ENCODE assay signal across 13 mouse cellular contexts in the genomic region with DNA sequence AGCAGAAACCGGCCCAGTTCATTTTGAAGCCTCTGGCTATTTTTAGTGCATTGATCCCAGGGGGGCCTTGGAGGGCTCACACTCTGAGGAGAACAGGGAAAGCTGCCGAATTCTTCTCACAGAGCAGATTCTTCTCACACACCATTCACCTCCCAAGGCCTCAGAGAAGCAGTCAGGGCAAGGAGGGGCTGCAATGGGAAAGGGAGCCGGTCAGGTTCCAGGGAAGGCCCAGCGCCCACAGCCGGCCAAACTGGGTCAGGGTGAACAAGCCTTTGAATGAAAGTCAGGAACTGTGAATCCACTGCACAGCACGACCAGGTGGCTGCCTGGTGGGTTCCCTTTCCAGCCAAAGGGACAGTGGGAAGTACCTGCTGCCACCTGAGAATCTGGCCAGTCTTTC. TPM values are rescaled to one million over a fixed set of nuclear protein-coding genes. Genes with fewer than 3 reads are reported as not detected.
DNase-seq lines count a peak whose midpoint lies in the region; ATAC-seq and TF ChIP-seq lines count a peak whose summit lies in the region.
"Had no signal": no experiment of that assay in that cellular context is flagged by ENCODE, and none has a peak within 500 bp of the region (broad histone marks: within the 10 kb centered on the region; RNA-seq: fewer than 3 reads in every experiment).

No protein-coding gene starts in this region.

- H3K4me3 ChIP-seq in heart, embryonic 13.5 days: no peak overlapping the region
- no peak overlapping the region for H3K4me3 ChIP-seq in left cerebral cortex, adult 2 months
- H3K4me3 ChIP-seq in stomach, postnatal 0 days (ENCODE audit: low read depth, low read length): no peak overlapping the region
- H3K4me3 ChIP-seq: limb, embryonic 12.5 days; midbrain, embryonic 15.5 days had no signal

- peak; percentile 10 for DNase-seq in gastrocnemius, postnatal 14 days
- DNase-seq in gastrocnemius, postnatal 4 days (ENCODE audit: low spot score in 2 of 2): no peak
- peak; percentile 88 for DNase-seq in cerebellum, adult 11 months
- DNase-seq in cerebellum, postnatal 25 days: peak; percentile 92
- DNase-seq in left cerebral cortex, adult 2 months (ENCODE audit: extremely low spot score in 1 of 2, low spot score in 2 of 2): no peak
- no peak for DNase-seq in stomach, postnatal 0 days (ENCODE audit: low spot score)
- DNase-seq: forebrain, postnatal 0 days; kidney, postnatal 10 days had no signal

- ATAC-seq in heart, embryonic 13.5 days (ENCODE audit: extremely low read depth, insufficient number of reproducible peaks, low FRiP score, low TSS enrichment): no peak
- no peak for ATAC-seq in stomach, postnatal 0 days (ENCODE audit: low FRiP score, low TSS enrichment)
- ATAC-seq in monocyte, adult 5-6 weeks (replicated peaks; ENCODE audit: insufficient number of reproducible peaks, low FRiP score, low TSS enrichment, poor library complexity, severe bottlenecking): no peak
- ATAC-seq: forebrain, postnatal 0 days; inflammation-experienced regulatory T-cells, adult 6 months; midbrain, embryonic 15.5 days had no signal

- no peak for TF ChIP-seq CTCF in left cerebral cortex, adult 2 months (IDR thresholded peaks at IDR 0.05)
- TF ChIP-seq CTCF in stomach, postnatal 0 days (IDR thresholded peaks at IDR 0.05; ENCODE audit: low read depth): no peak

- no peak for TF ChIP-seq EP300 in stomach, postnatal 0 days (optimal IDR thresholded peaks at IDR 0.05)

- H3K36me3 ChIP-seq in heart, embryonic 13.5 days: no peaks in the 10 kb centered on the region
- H3K36me3 ChIP-seq in stomach, postnatal 0 days (ENCODE audit: control insufficient read depth, insufficient read depth, low read length): no peaks in the 10 kb centered on the region
- H3K36me3 ChIP-seq: limb, embryonic 12.5 days; midbrain, embryonic 15.5 days had no signal

- 31% methylated on average over 6 of the region's 6 CpGs for WGBS in heart, embryonic 13.5 days
- WGBS in stomach, postnatal 0 days: 49% methylated on average over 6 of the region's 6 CpGs

- 0 out of 2 replicates have a peak overlapping the region, but pooled peaks have one; percentile 12 for H3K27ac ChIP-seq in heart, embryonic 13.5 days (replicated peaks)
- no peak overlapping the region for H3K27ac ChIP-seq in left cerebral cortex, adult 2 months
- H3K27ac ChIP-seq in stomach, postnatal 0 days (replicated peaks): no peak overlapping the region
- H3K27ac ChIP-seq: limb, embryonic 12.5 days; midbrain, embryonic 15.5 days had no signal

- H3K27me3 ChIP-seq in heart, embryonic 13.5 days (replicated peaks): no peaks in the 10 kb centered on the region
- H3K27me3 ChIP-seq in stomach, postnatal 0 days (ENCODE audit: control insufficient read depth, insufficient read depth, low read length): no peaks in the 10 kb centered on the region
- H3K27me3 ChIP-seq: limb, embryonic 12.5 days; midbrain, embryonic 15.5 days had no signal

- intact Hi-C loops in gastrocnemius, postnatal 14 days (cut with DNase I; ENCODE audit: low total_unique reads): no loop called here
- intact Hi-C loops in left cerebral cortex, adult 2 months (cut with DNase I): no loop called here

- 0 out of 2 replicates have a peak overlapping the region, but pooled peaks have one; percentile 40 for H3K9ac ChIP-seq in heart, embryonic 13.5 days
- H3K9ac ChIP-seq in stomach, postnatal 0 days (ENCODE audit: low read length): no peak overlapping the region; the same call in 1 of the 2 replicates
- H3K9ac ChIP-seq: forebrain, postnatal 0 days; limb, embryonic 12.5 days; midbrain, embryonic 15.5 days had no signal

- peaks cover 16% of the 10 kb centered on the region for H3K4me1 ChIP-seq in heart, embryonic 13.5 days
- no peaks in the 10 kb centered on the region for H3K4me1 ChIP-seq in stomach, postnatal 0 days (replicated peaks; ENCODE audit: control insufficient read depth, insufficient read depth)
- H3K4me1 ChIP-seq: limb, embryonic 12.5 days; midbrain, embryonic 15.5 days had no signal

- no peaks in the 10 kb centered on the region for H3K9me3 ChIP-seq in heart, embryonic 13.5 days
- H3K9me3 ChIP-seq in stomach, postnatal 0 days (ENCODE audit: control insufficient read depth, low read length): no peaks in the 10 kb centered on the region
- H3K9me3 ChIP-seq: limb, embryonic 12.5 days; midbrain, embryonic 15.5 days had no signal

- H3K4me2 ChIP-seq in heart, embryonic 13.5 days: no peak overlapping the region
- no peak overlapping the region for H3K4me2 ChIP-seq in stomach, postnatal 0 days (replicated peaks; ENCODE audit: low read depth)
- H3K4me2 ChIP-seq: limb, embryonic 12.5 days; midbrain, embryonic 15.5 days had no signal

RNA-seq across cellular contexts. Expression of a gene that starts 47.9 kb away (rescaled TPM):
- total RNA-seq in gastrocnemius, postnatal 14 days (2021): under 1 TPM; 0.82 to 0.94 TPM
- total RNA-seq in gastrocnemius, postnatal 4 days (2021): 1 to 10 TPM in 1 of 2 experiments, under 1 TPM in 1; 0.91 to 1.4 TPM
- polyA plus RNA-seq in heart, embryonic 13.5 days (2015; fragmentation: Nextera tagmentation; extraction: Ambion mirVana): 0.43 and 0.62 TPM in 2 replicates
- 10 to 100 TPM; 63.3 to 64.0 TPM for total RNA-seq in left cerebral cortex, adult 2 months (2021)
- polyA plus RNA-seq in stomach, postnatal 0 days (2015; fragmentation: Nextera tagmentation; extraction: Ambion mirVana): 0.36 and 0.54 TPM in 2 replicates
- 21.3 to 23.7 TPM (median 22.5 TPM) in 3 replicates for total RNA-seq in monocyte, adult 5-6 weeks (2017)

Comparison
In these comparisons a context has a peak if more than half of its experiments do, and no peak if none do; other contexts are left out.
1. DNase-seq: peak in gastrocnemius, postnatal 14 days (single experiment), cerebellum, adult 11 months (single experiment) and cerebellum, postnatal 25 days (2 of 2); none in gastrocnemius, postnatal 4 days (0 of 2), left cerebral cortex, adult 2 months (0 of 2) and stomach, postnatal 0 days (single experiment).